Mouse (Mus musculus) kidney, adult 2 months (tissue): ENCODE results near the gene Tmem81.

ENCODE experiments used
- CTCF ChIP-seq: fragments of 200-500 bp; conservative IDR thresholded peaks from 2 replicates; pipeline ENCODE4 v1.5.1; 2011; ENCODE audit warnings: low read depth, mild to moderate bottlenecking, control low read depth, low read length, moderate library complexity, mixed read lengths; ENCODE audit not compliant: insufficient read depth, insufficient read length
- POLR2A ChIP-seq: fragments of 200-500 bp; IDR thresholded peaks from one replicate; pipeline ENCODE4 v1.6.1; 2011; ENCODE audit warnings: low read depth, low read length, control low read depth

- TF ChIP-seq CTCF (no peak), POLR2A (no peak)
Observed at GRCm38 (mm10) chr1:132481619-132482018, 24.4 kb upstream of the Tmem81 start.
